Mouse (Mus musculus) cerebellum, adult 2 months (tissue): ENCODE measurements around the gene Gm27179. TPM values are rescaled to one million over a fixed set of nuclear protein-coding genes. Genes with fewer than 3 reads are reported as not detected.
"Not testable (repeated sequence)": the region's sequence is repeated elsewhere in the genome, so short reads cannot be mapped to it uniquely, and the experiment has no call there.

Experiments
- DNase-seq, 2 experiments: peaks; one replicate each; pipeline ENCODE4 v3.0.0; 2021
- H3K27ac ChIP-seq: fragments of 200-500 bp; 2 replicates; pipeline ENCODE4 v1.5.1; 2012; ENCODE audit warnings: low read length, control low read depth, inconsistent platforms; ENCODE audit not compliant: insufficient read depth
- H3K27me3 ChIP-seq: fragments of 200-500 bp; 2 replicates; pipeline ENCODE4 v1.6.1; 2012; ENCODE audit warnings: inconsistent platforms, mild to moderate bottlenecking, low read length, moderate library complexity; ENCODE audit not compliant: control insufficient read depth, insufficient read depth
- H3K4me1 ChIP-seq: fragments of 200-500 bp; 2 replicates; pipeline ENCODE4 v1.6.1; 2011; ENCODE audit warnings: low read length; ENCODE audit not compliant: control insufficient read depth, insufficient read depth
- H3K4me3 ChIP-seq: fragments of 200-500 bp; replicated peaks from 2 replicates; pipeline ENCODE3; 2011; ENCODE audit warnings: mild to moderate bottlenecking, low read depth, low read length, control low read depth; ENCODE audit not compliant: insufficient read depth
- WGBS: fragments of 180-500 bp; shearing (Covaris S2); methylation state at CpG from one replicate; pipeline ENCODE4 v1.1.7; 2018; 5-methylcytosine and 5-hydroxymethylcytosine counted together
- polyA plus RNA-seq: library from polyadenylated mRNA; depleted of rRNA; stranded (reverse); fragments of >200 nt; gene quantifications from 2 replicates; pipeline ENCODE4 v1.2.3, GENCODE M21; 2012; rRNA removed

Gm27179 gene
- polyA plus RNA-seq = 0.05 TPM in 1 of 2 replicates, not detected in the other

- H3K4me3 ChIP-seq, H3K27ac ChIP-seq, H3K27me3 ChIP-seq, DNase-seq, H3K4me1 ChIP-seq: not testable (repeated sequence)
- no CpG with 5 or more reads among the region's 2 CpGs for WGBS
Observed at GRCm38 (mm10) chr14:69512449-69512848, at the start of gene Gm27179. Gm27179 (minus strand) TSS chr14:69512549.

GRCm38 (mm10) chr14:69557550-69557949, 45.2 kb upstream of the Gm27179 start:
- DNase-seq = not testable (repeated sequence)

GRCm38 (mm10) chr14:69556820-69557219, 44.5 kb upstream of the Gm27179 start:
- not testable (repeated sequence) for H3K27ac ChIP-seq, H3K4me3 ChIP-seq

More at GRCm38 (mm10) chr14:69557550-69557949, 45.2 kb upstream of the Gm27179 start:
- H3K4me1 ChIP-seq, H3K4me3 ChIP-seq, H3K27ac ChIP-seq, H3K27me3 ChIP-seq: not testable (repeated sequence)
- no CpG with 5 or more reads among the region's 14 CpGs for WGBS

GRCm38 (mm10) chr14:69555110-69555831, 42.9 kb upstream of the Gm27179 start, which contains the start of gene Entpd4b:
Entpd4b (plus strand) TSS chr14:69555424.
- H3K27ac ChIP-seq, DNase-seq, H3K4me3 ChIP-seq, H3K4me1 ChIP-seq, H3K27me3 ChIP-seq: not testable (repeated sequence)
- WGBS = no CpG with 5 or more reads among the region's 68 CpGs

More at GRCm38 (mm10) chr14:69556820-69557219, 44.5 kb upstream of the Gm27179 start:
- no CpG with 5 or more reads among the region's 8 CpGs for WGBS
- H3K4me1 ChIP-seq, DNase-seq, H3K27me3 ChIP-seq: not testable (repeated sequence)

GRCm38 (mm10) chr14:69547310-69547709, 35.0 kb upstream of the Gm27179 start:
- not testable (repeated sequence) for H3K27ac ChIP-seq, H3K4me1 ChIP-seq, H3K4me3 ChIP-seq, DNase-seq, H3K27me3 ChIP-seq
- WGBS = no CpG with 5 or more reads among the region's 4 CpGs

GRCm38 (mm10) chr14:69545052-69545451, 32.7 kb upstream of the Gm27179 start:
- not testable (repeated sequence) for H3K4me3 ChIP-seq, H3K27me3 ChIP-seq, H3K27ac ChIP-seq, DNase-seq, H3K4me1 ChIP-seq
- WGBS = no CpG with 5 or more reads among the region's 2 CpGs

- not testable (repeated sequence) for H3K27me3 ChIP-seq, H3K4me1 ChIP-seq, H3K27ac ChIP-seq, DNase-seq, H3K4me3 ChIP-seq
- no CpG with 5 or more reads among the region's 7 CpGs for WGBS
Observed at GRCm38 (mm10) chr14:69544033-69544432, 31.7 kb upstream of the Gm27179 start.

GRCm38 (mm10) chr14:69542695-69543094, 30.3 kb upstream of the Gm27179 start:
- not testable (repeated sequence) for H3K4me3 ChIP-seq, H3K27me3 ChIP-seq, H3K27ac ChIP-seq, H3K4me1 ChIP-seq, DNase-seq
- no CpG with 5 or more reads among the region's 7 CpGs for WGBS

- WGBS = no CpG with 5 or more reads among the region's 5 CpGs
Observed at GRCm38 (mm10) chr14:69540113-69540512, 27.8 kb upstream of the Gm27179 start.

GRCm38 (mm10) chr14:69536539-69536938, 24.2 kb upstream of the Gm27179 start:
- H3K27ac ChIP-seq, DNase-seq, H3K27me3 ChIP-seq, H3K4me1 ChIP-seq, H3K4me3 ChIP-seq: not testable (repeated sequence)
- no CpG with 5 or more reads among the region's 7 CpGs for WGBS

More at GRCm38 (mm10) chr14:69540113-69540512, 27.8 kb upstream of the Gm27179 start:
- not testable (repeated sequence) for DNase-seq, H3K4me3 ChIP-seq, H3K27ac ChIP-seq, H3K4me1 ChIP-seq, H3K27me3 ChIP-seq

GRCm38 (mm10) chr14:69526202-69526601, 13.9 kb upstream of the Gm27179 start:
- not testable (repeated sequence) for H3K27me3 ChIP-seq, H3K27ac ChIP-seq, H3K4me3 ChIP-seq, DNase-seq, H3K4me1 ChIP-seq
- no CpG with 5 or more reads among the region's 1 CpGs for WGBS

- H3K4me3 ChIP-seq, H3K27me3 ChIP-seq: not testable (repeated sequence)
- WGBS = no CpG with 5 or more reads among the region's 1 CpGs
Observed at GRCm38 (mm10) chr14:69523001-69523400, 10.7 kb upstream of the Gm27179 start.

GRCm38 (mm10) chr14:69520810-69521209, 8.5 kb upstream of the Gm27179 start:
- not testable (repeated sequence) for H3K4me1 ChIP-seq, H3K4me3 ChIP-seq, H3K27me3 ChIP-seq, DNase-seq, H3K27ac ChIP-seq
- WGBS = no CpG with 5 or more reads among the region's 2 CpGs

More at GRCm38 (mm10) chr14:69523001-69523400, 10.7 kb upstream of the Gm27179 start:
- not testable (repeated sequence) for H3K27ac ChIP-seq, H3K4me1 ChIP-seq, DNase-seq
